Comparison of ENCODE assay signal across 8 mouse cellular contexts in genomic region chr1:156263352-156263751, GRCm38 (mm10). TPM values are rescaled to one million over a fixed set of nuclear protein-coding genes. Genes with fewer than 3 reads are reported as not detected.
DNase-seq lines count a peak whose midpoint lies in the region; ATAC-seq and TF ChIP-seq lines count a peak whose summit lies in the region.

No protein-coding gene starts in this region.

- no peak overlapping the region for H3K4me3 ChIP-seq in liver, adult 2 months (ENCODE audit: insufficient read depth, low read depth, low read length)
- no peak overlapping the region for H3K4me3 ChIP-seq in liver, embryonic 12.5 days
- H3K4me3 ChIP-seq in limb, embryonic 10.5 days: no peak overlapping the region

- peak; percentile 87 for TF ChIP-seq CTCF in liver, adult 2 months (IDR thresholded peaks at IDR 0.05; ENCODE audit: low read depth, low read length)

- no peak overlapping the region for H3K9ac ChIP-seq in liver, adult 2 months (ENCODE audit: low read depth, low read length)
- H3K9ac ChIP-seq in liver, embryonic 12.5 days: no peak overlapping the region

- no peaks in the 10 kb centered on the region; the same call in 1 of the 2 replicates for H3K27me3 ChIP-seq in liver, adult 2 months (ENCODE audit: control insufficient read depth, insufficient read depth, low read length)
- H3K27me3 ChIP-seq in liver, embryonic 12.5 days (replicated peaks): no peaks in the 10 kb centered on the region
- no peaks in the 10 kb centered on the region for H3K27me3 ChIP-seq in limb, embryonic 10.5 days (ENCODE audit: low read depth, poor library complexity, severe bottlenecking)

- no peaks in the 10 kb centered on the region for H3K4me1 ChIP-seq in liver, adult 2 months (ENCODE audit: control insufficient read depth, insufficient read depth, low read length)
- no peaks in the 10 kb centered on the region for H3K4me1 ChIP-seq in liver, embryonic 12.5 days
- no peaks in the 10 kb centered on the region for H3K4me1 ChIP-seq in limb, embryonic 10.5 days

- no peaks in the 10 kb centered on the region for H3K36me3 ChIP-seq in liver, adult 2 months (ENCODE audit: control insufficient read depth, insufficient read depth, low read length)
- no peaks in the 10 kb centered on the region for H3K36me3 ChIP-seq in liver, embryonic 12.5 days
- no peaks in the 10 kb centered on the region for H3K36me3 ChIP-seq in limb, embryonic 10.5 days

- no peak for ATAC-seq in liver, embryonic 12.5 days

- no peak overlapping the region for H3K4me2 ChIP-seq in liver, embryonic 12.5 days

- no peak for TF ChIP-seq POLR2A in liver, adult 2 months (IDR thresholded peaks at IDR 0.05; ENCODE audit: extremely low read depth, insufficient read depth, low read length)

- no peaks in the 10 kb centered on the region for H3K9me3 ChIP-seq in liver, embryonic 12.5 days (replicated peaks)
- no peaks in the 10 kb centered on the region for H3K9me3 ChIP-seq in limb, embryonic 10.5 days (replicated peaks)

- DNase-seq in liver, adult 2 months (ENCODE audit: extremely low read depth, low read depth, low spot score): peak; percentile 28
- peak; percentile 67 for DNase-seq in adrenal gland, postnatal 25 days
- peak; percentile 69 for DNase-seq in embryo, embryonic 11 days
- DNase-seq in kidney, adult 8-10 months: peak; percentile 33 to 79
- peak; percentile 78 for DNase-seq in limb, embryonic 10.5 days (ENCODE audit: low spot score)
- peak; percentile 73 for DNase-seq in retina, postnatal 1 day
- DNase-seq in urinary bladder, postnatal 36 days (ENCODE audit: low spot score in 2 of 2): peak; percentile 15 to 26

- H3K27ac ChIP-seq in liver, adult 2 months (replicated peaks; ENCODE audit: insufficient read depth, low read depth, low read length): no peak overlapping the region
- H3K27ac ChIP-seq in liver, embryonic 12.5 days: no peak overlapping the region
- H3K27ac ChIP-seq in limb, embryonic 10.5 days: no peak overlapping the region

- H3K79me2 ChIP-seq in liver, adult 2 months (ENCODE audit: control insufficient read depth, insufficient read depth, low read length): no peaks in the 10 kb centered on the region

- 55% methylated on average over 2 of the region's 2 CpGs for WGBS in liver, adult 2 months
- 49% methylated on average over 2 of the region's 2 CpGs for WGBS in liver, embryonic 12.5 days (ENCODE audit: insufficient replicate concordance)
- 50% methylated on average over 2 of the region's 2 CpGs for WGBS in limb, embryonic 10.5 days

RNA-seq across cellular contexts. Expression of gene Tdrd5, which starts 40.1 kb away (rescaled TPM):
- not detected in 2 replicates for total RNA-seq in liver, adult 2 months (2014; rRNA removed)
- polyA plus RNA-seq in liver, adult 2 months (2012; rRNA removed): not detected in 2 replicates
- polyA plus RNA-seq in liver, embryonic 12.5 days (2016; fragmentation: Nextera tagmentation; extraction: Ambion mirVana): 0.10 and 0.30 TPM in 2 replicates
- not detected in 2 replicates for total RNA-seq in adrenal gland, postnatal 25 days (2021)
- 0.10 TPM in 1 of 2 replicates, not detected in the other for polyA plus RNA-seq in limb, embryonic 10.5 days (2016; fragmentation: Nextera tagmentation; extraction: Ambion mirVana)

RNA-seq across cellular contexts. Expression of gene Nphs2, which starts 47.2 kb away (rescaled TPM):
- not detected in 2 replicates for total RNA-seq in liver, adult 2 months (2014; rRNA removed)
- polyA plus RNA-seq in liver, adult 2 months (2012; rRNA removed): not detected in 2 replicates
- polyA plus RNA-seq in liver, embryonic 12.5 days (2016; fragmentation: Nextera tagmentation; extraction: Ambion mirVana): not detected in 2 replicates
- total RNA-seq in adrenal gland, postnatal 25 days (2021): not detected in 2 replicates
- not detected in 2 replicates for polyA plus RNA-seq in limb, embryonic 10.5 days (2016; fragmentation: Nextera tagmentation; extraction: Ambion mirVana)

RNA-seq across cellular contexts. Expression of gene Fam163a, which starts 58.5 kb away (rescaled TPM):
- not detected in 2 replicates for total RNA-seq in liver, adult 2 months (2014; rRNA removed)
- 0.02 TPM in 1 of 2 replicates, not detected in the other for polyA plus RNA-seq in liver, adult 2 months (2012; rRNA removed)
- polyA plus RNA-seq in liver, embryonic 12.5 days (2016; fragmentation: Nextera tagmentation; extraction: Ambion mirVana): 0.10 and 0.17 TPM in 2 replicates
- total RNA-seq in adrenal gland, postnatal 25 days (2021): 7.6 and 14.1 TPM in 2 replicates
- polyA plus RNA-seq in limb, embryonic 10.5 days (2016; fragmentation: Nextera tagmentation; extraction: Ambion mirVana): 0.33 and 0.34 TPM in 2 replicates

Comparison
In these comparisons a context has a peak if more than half of its experiments do, and no peak if none do; other contexts are left out.
1. DNase-seq: peak in every context shown above with its lines; median percentile 78 in limb, embryonic 10.5 days; 73 in retina, postnatal 1 day; 69 in embryo, embryonic 11 days; 67 in adrenal gland, postnatal 25 days; 56 in kidney, adult 8-10 months; 28 in liver, adult 2 months; 20 in urinary bladder, postnatal 36 days.